Mouse (Mus musculus) urinary bladder, postnatal 36 days (tissue): ENCODE results near the gene Tmem30b.

ENCODE experiments used
- DNase-seq, 2 experiments: peaks; one replicate each; pipeline ENCODE4 v3.0.0; 2022; ENCODE audit warnings: low spot score in 2 of 2, mixed read lengths in 1 of 2

Tmem30b gene

GRCm38 (mm10) chr12:73517022-73517709 is 29.0 kb downstream of the Tmem30b start:
- peak; percentile 79 to 83 for DNase-seq

GRCm38 (mm10) chr12:73516516-73516915 is 29.7 kb downstream of the Tmem30b start:
- no peak for DNase-seq

DNA sequence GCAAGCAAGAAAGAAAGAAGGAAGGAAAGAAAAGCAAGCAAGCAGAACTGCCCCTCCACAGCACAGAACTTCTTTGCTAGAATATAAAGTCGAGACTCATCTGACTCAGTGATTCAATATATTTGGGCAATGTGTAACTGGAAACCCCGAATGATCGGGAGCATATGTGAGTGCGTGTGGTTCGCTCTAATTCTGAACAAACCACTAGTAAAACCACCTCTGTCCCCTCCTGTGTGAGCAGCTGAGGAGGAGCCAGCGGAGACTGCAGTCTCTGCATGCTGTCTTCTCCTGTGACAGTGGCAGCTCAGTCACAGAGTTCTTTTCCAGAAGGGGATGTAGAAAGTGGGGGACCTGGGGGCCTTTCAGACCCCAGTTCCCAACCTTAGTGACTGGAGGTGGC is 31.5 kb downstream of the Tmem30b start:
- DNase-seq: no peak

GRCm38 (mm10) chr12:73513958-73514357 is 32.2 kb downstream of the Tmem30b start:
- DNase-seq: no peak

GRCm38 (mm10) chr12:73511467-73512047 is 34.6 kb downstream of the Tmem30b start:
- DNase-seq: no peak

DNA sequence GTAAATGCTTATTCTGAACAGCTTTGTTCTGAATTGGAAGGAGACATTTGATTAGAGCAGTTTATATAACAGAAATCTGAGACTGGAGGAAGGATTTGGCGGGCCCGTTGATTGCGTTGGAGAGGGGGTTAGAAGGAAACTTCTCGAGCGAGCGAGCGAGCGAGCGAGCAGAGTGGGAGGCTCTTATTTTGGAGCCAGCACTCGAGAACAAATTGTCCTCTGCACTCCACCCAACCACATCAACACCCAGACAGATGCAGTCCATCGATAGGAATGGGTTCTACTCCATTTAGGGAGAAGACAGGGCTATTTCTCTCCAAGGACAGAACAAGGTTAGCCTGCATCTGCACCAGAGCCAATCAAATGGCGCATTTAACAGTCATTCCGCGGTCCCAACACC is 39.1 kb downstream of the Tmem30b start:
- peak; percentile 33 to 62 for DNase-seq

DNA sequence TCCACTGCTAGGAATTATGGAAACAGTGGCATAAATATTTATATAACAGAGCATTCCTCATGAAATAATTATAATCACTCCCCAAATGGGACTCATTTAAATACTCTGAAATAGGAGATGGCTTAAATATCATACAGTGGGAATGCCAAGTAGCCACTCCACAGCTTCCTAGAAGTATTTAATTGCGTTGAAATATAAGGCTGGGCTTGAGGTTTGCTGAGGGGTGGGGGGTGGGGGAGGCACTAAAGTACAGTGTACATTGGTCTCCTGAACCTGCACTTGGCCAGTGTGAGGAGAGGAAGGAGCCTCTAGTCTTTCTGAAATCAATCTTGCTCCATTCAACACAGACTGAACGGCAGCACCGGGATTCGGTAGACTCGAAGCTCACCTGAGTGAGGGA is 39.5 kb downstream of the Tmem30b start:
- DNase-seq: no peak

- no peak for DNase-seq
These were observed 45.4 kb downstream of the Tmem30b start for GRCm38 (mm10) chr12:73500689-73501326.

GRCm38 (mm10) chr12:73495172-73495571 is 51.0 kb downstream of the Tmem30b start:
- no peak for DNase-seq

- DNase-seq: no peak
These were observed 52.2 kb downstream of the Tmem30b start for GRCm38 (mm10) chr12:73493929-73494530.
